Mouse (Mus musculus): Measurements from ENCODE around the gene Lsm14b.

The Lsm14b gene

GRCm38 (mm10) chr2:180063338-180064131, 38.7 kb downstream of the Lsm14b start:
- no peak for DNase-seq

DNA sequence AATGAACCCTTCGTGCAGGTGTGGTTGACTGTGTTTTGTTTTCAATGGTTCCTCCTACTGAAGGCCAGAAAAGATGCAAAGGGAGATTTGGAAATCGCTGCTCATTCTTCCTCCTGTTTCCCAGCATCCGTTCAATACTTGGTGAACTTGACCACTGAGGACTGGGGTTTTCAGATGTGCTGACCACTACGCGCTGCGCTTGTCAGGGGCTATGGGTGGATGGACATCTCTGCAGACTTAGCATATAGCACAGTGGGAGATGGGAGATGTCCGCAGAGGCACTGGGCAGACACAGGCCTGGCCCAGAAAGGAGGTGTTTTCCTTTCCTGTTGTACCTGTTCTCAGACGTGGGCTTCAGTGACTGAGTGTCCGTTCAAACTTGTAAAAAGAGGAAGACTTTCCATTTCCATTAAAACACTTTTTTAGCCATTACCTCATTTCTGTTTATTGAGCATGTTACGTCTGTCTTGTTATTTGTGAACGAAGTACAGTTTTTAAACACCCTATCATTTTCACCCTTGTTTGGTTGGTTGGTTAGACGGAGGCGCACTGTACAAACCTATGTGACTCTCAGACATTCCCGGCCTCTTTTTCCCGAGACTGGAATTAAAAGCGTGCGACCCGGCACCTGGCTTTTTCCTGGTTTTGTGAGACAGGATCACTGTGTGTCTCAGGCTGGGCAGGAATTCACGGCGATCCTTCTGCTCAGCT, 45.1 kb downstream of the Lsm14b start:
- DNase-seq = no peak

DNA sequence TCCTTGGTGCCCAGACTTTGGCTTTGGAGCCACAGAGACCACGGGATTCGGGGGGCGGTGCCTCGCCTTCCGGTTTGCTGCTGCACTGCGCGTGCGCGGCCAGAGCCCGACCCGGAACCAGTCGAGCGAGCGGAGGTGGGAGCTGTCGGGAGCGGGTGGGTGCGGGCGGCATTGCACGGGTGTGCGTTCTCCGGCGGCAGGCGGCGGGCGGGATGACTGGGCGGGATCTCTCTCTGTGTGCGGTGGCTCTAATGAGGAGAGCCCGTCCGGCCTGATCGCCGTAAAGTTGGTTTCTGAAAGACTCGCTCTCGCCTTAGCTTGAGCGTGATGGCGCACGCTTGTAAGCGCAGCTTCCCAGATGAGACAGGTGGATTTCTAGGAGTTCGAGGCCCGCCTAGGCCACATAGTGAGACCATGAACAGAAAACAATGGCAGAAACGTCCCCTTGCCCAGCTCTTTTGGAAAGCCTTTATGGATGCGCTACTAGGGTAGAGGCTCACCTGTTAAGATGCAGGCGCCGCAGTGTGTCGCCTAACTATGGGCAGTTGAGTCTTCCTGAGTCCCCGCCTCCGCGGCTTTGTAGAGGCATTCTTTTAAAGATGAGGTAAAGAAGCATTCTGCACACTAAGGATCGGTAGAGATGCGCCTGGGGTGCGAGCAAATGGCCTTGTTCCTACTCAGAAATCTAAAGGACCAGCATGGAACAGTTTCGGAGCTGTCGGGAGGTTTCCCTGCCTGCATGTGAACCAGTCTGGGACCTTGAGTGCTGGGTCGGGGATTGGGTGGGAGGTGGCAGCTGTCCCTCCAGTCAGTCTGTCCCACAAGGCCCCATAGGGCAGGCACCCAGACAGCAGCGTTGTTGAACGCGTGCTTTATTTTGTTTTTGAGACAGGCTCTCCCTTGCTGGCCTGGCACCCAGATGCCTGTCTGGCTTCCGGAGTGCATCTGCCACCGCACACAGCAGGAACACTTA, 46.0 kb downstream of the Lsm14b start, which contains the start of gene Mtg2:
TSS of gene Mtg2 (plus strand) at position 108 of the 973 bp plus-strand sequence.
- DNase-seq = peak; percentile 96

GRCm38 (mm10) chr2:180071671-180072070, 46.9 kb downstream of the Lsm14b start:
- DNase-seq = no peak

DNA sequence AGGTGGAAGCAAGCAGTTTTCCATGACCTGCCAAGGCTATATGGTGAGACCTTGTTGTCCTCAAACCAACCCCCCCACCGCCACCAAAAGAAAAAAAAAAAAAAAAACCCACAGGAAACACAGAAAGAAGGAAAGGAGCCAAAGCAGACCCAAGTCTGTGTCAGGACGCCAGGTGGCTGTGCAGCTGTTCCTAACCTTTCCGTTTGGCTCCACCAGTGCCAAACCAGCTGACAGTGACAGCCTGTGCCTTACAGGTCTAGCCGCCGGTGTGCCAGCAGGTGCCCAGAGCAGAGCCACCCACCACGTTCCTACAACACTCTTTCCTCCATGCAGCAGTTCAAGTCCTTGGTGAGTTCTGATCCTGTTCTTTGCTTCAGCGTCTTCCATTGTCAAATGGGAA, 48.1 kb downstream of the Lsm14b start:
- DNase-seq = no peak

DNA sequence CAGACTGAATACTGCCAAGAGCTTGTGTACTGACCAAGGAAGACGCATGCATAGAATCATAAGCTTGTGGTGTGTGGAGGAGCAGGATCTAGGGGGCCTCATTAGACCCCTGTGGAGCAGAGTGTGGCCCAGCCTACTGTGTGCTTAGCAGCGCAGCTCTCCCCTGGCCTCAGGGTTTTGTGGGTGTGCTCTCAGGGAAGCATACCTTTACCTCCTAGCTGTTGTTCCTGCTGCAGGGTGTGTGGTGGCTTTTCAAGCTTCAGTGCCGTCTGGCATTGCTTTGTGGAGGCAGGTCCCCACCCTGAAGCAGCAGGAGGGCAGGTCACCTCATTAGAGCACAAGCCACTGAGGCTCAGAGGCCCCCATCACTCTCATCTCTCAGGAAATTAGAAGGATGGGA, 52.8 kb downstream of the Lsm14b start:
- DNase-seq = no peak

GRCm38 (mm10) chr2:180080680-180081079, 55.9 kb downstream of the Lsm14b start:
- peak; percentile 64 for DNase-seq

DNA sequence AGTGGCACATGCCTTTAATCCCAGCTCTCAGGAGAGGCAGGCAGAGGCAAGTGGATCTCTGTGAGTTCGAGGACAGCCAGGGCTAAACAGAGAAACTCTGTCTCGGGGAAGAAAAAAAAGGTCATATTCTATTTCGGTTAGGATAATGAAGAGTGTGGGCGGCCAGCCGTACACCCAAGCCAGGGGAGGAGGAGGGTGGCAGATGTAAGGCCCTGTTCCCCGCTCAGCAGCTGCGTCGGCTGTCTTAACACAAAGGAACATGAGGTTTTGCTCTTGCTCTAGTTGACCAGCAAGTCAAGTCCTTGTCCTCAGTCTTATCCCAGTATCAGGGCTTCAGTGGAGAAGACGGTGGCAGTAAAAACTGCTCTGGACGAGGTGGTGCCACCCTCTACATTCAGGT, 58.3 kb downstream of the Lsm14b start:
- DNase-seq = no peak

DNA sequence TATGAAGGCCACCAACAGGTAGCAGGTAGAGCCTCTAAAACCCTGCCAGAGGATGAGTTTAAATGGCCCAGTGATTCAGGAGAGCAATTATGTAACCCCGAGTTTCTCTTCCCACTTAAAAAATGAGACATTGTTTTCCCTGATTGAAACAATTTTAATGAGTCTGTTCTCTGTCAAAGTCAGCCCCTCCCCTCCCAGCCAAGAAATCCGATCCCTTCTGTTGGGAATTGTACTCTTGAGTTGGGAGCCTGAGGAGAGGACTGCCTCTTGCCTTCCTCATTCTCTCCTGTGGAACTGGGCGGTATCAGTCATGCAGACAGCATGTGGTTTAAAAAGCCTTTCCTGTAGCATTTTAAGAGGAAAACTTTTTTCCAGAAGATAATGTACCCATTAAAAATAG, 59.8 kb downstream of the Lsm14b start:
- DNase-seq = no peak

Data from lung, postnatal 36 days (tissue).